Mouse (Mus musculus): ENCODE data around the gene Casp12.
"Not testable (repeated sequence)": the region's sequence is repeated elsewhere in the genome, so short reads cannot be mapped to it uniquely, and the experiment has no call there.

DNA sequence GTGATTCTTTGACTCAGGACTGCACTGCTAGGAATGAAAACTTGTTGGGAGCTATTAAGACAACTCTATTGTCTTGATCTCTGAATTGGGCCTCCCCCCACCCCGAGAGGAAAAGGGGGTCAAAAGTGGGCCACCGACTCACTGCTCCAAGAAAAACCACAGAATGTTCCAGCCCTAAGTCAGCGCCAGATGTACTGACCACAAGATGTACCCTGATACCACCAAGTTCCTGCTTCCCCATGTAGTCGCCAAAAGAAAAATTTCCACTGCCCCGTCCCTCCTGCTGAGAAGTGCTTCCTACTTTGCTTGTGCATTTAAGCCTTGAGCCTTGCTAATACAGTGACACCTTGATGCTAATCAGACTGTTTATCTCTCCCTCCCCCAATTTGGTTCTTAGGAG, 50.6 kb downstream of the Casp12 start:
- not testable (repeated sequence) for TF ChIP-seq CTCF (IDR thresholded peaks at IDR 0.05); POLR2A (IDR thresholded peaks at IDR 0.05; ENCODE audit: insufficient read depth, low read depth, low read length); EP300 (IDR thresholded peaks at IDR 0.05; ENCODE audit: insufficient read depth, low read depth, low read length)
